Mouse (Mus musculus) lung, postnatal 10 days (tissue): ENCODE data around the gene Srl.
A peak's percentile ranks its signal among the peaks of the same experiment; 100 is the strongest.

ENCODE experiments used
- DNase-seq: peaks from one replicate; pipeline ENCODE4 v3.0.0; 2021

Srl gene

DNA sequence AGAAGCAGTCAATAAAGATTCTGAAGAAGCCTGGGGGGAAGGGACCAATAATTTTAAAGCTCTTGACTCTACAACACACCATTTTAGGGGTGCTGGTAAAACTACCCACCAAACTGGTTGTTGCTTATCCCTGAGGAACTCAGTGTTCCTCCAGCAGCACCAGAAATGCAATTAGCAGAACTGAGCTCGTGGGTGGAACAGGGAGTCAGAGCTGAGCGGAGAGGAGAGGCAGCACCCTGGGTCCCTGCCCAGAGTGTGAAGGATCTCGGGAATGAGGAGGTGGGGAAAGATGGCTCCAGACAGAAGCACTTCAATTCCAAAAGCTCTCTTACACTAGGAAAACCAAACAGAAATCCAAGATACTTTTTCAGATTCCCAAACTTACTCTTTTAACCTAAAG, 68.9 kb downstream of the Srl start:
- DNase-seq, result peak; percentile 78

GRCm38 (mm10) chr16:4469599-4470352, 71.8 kb downstream of the Srl start:
- DNase-seq, result no peak

DNA sequence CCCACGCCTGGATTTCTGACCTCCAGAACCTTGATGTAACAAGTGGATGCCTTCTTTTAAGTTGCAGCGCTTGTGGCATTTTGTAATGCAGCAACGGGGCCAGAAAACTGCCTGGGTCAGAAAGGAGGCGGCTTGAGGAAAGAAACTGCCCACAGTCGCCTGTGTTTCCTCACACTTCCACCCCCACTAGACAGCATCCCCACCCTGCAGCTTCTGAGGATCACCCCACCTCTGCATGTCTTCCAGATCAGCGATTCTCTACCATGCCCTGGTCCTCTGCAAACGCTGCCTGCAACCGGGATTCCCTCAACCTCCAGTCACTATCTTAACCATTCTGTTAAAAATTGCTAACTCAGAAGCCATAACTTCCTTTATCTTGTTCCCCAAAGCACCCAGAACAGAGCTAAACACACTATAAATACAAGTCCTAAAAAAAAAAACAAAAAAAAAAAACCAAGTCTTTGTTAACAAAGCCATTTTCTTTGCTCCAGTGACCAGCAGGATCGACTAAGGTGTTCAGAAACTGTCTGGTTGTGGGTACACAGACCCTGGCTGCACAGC, 77.0 kb downstream of the Srl start:
- DNase-seq, result no peak

DNA sequence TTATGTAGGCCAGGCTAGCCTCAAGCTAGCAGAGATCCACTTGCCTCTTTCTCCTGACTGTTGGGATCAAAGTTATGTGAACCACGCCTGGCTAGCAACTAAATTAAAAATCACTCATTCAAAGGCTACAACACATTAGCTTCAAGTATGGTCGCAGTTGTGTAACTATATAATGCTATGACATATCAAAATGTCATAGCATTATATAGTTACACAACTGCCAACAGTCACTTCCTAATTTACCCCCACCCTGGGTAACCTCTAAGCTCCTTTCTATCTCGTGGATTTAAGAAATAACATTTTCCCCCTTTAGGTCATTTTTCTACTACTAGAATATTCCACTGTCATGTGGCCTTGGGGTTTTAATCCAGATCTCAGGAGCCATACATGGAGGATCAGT, 83.7 kb downstream of the Srl start:
- no peak for DNase-seq

- DNase-seq, result no peak
Observed at GRCm38 (mm10) chr16:4456391-4456790, 85.2 kb downstream of the Srl start.

GRCm38 (mm10) chr16:4455693-4456092, 85.9 kb downstream of the Srl start:
- DNase-seq, result no peak

DNA sequence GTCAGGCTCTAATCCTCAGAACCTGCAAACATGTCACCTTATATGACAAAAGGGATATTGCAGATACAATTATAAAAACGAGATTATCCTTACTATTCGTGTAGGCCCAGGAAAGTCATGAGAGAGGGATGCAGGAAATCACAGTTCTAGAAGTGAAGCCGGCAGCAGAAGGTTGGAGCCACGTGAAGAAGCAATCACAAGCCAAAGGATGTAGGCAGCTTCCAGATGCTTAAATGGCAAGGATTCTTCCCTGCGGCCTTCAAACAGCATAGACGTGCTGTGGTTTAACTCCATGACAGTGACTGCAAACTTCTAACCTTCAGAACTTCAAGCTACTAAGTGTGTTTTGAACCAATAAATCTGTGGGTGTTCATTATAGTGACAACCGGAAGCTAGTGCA, 87.1 kb downstream of the Srl start:
- DNase-seq, result no peak

GRCm38 (mm10) chr16:4449418-4449817, 92.2 kb downstream of the Srl start:
- no peak for DNase-seq

- DNase-seq, result peak; percentile 45
Observed at GRCm38 (mm10) chr16:4448235-4448634, 93.4 kb downstream of the Srl start.

GRCm38 (mm10) chr16:4446395-4446794, 95.2 kb downstream of the Srl start:
- DNase-seq, result no peak

DNA sequence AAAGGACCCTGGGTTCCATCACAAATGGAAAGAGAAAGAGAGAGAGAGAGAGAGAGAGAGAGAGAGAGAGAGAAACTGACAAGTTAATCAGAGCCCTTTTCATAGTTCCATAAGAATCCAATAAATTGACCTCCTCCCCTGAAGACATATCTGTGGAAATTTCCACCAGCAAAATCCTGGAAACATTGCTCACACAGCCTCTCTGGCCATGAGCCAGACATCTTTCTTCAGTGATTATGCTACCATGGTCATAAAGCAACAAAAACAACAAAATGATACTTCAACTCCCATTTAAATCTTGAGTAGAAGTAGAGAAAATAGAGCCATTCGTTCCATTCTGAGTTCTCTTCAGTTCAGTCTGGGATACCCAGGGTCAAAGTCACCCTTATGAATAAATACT, 97.2 kb downstream of the Srl start:
- DNase-seq, result no peak

DNA sequence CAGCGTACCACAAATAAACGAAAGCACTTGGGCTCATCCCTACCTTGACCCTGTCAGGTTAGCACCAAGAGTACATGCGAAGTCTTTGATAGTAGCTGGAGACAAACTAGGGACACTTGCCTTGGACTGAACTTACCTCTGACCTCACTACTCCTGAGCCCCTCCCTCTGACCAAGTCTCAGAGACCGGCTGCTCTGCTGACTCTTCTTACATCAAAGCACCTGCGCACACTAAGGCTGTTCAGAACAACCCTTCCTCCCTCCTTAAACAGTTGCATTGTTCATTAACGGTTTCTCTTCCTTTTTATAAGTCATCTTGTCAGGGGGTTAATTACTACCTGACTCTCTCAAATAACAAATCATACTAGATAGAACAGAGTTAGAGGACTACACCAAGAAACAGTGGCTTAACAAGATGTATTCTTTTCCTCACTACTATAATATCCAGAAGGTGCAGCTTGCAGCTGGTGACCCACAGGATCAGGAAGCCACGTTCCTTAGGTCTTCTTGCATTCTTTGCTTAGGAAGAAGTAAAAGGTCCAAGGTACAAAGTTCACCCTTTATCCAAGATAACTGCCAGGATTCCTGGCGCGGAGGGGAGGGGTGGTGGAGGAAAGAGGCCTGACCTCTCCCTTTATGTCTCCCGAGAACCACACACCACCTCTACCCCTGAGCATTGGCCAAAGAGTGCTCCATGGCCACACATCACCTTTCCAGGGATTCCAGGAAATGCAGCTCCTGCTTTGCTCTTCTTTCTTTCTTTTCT, 102.1 kb downstream of the Srl start:
- no peak for DNase-seq

DNA sequence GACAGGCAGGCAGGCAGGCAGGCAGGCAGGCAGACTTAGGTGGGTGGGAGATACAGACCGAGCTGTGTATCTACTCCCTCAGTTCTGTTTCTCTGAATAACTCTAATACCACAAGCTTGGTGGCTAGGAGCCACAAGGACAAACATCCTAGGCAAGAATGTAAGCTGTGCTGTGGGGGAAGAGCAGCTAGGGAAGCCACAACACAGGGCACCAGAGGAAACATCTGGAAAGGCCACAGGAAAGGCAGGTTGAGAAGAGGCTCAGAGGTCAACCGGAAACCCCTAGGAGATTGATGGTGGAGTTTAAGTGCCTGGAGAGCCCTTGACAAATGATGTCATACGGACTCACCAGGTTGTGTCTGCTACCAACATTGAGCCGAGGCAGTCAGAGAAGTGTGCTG, 104.9 kb downstream of the Srl start:
- DNase-seq, result peak; percentile 47

GRCm38 (mm10) chr16:4435371-4435770, 106.2 kb downstream of the Srl start:
- DNase-seq, result peak; percentile 30

GRCm38 (mm10) chr16:4431841-4432240, 109.8 kb downstream of the Srl start:
- no peak for DNase-seq

GRCm38 (mm10) chr16:4431013-4431412, 110.6 kb downstream of the Srl start:
- DNase-seq, result no peak

DNA sequence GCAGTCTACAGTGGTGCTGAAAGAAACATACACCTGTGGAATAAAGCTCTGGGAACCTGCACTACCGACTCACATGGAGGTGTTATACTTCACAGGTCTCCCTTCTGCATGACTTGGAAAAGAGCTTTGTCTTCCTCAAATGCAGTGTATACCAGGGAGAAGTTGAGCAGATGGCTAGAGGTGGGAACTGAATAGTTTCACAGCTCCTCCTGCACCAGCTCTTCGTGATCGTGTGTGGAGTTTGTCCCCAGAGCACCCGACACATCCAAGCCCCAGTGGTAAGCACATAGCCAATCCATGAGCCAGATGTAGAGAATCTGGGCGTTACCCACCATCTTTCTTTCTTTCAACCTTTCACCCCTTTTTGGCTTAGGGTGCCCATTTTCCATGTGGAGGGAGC, 111.4 kb downstream of the Srl start:
- no peak for DNase-seq
